Mouse (Mus musculus) heart, embryonic 13.5 days (tissue): ENCODE measurements around the gene 4931409K22Rik. TPM values are rescaled to one million over a fixed set of nuclear protein-coding genes. Genes with fewer than 3 reads are reported as not detected.
A peak's percentile ranks its signal among the peaks of the same experiment; 100 is the strongest.

Experiments
- microRNA counts: library from miRNA; unstranded; fragments of <30 nt; microRNA quantifications from one replicate; lab custom pipeline; 2016
- microRNA-seq: library from miRNA; unstranded; fragments of <30 nt; microRNA quantifications from one replicate; pipeline ENCODE4, GENCODE M21; 2016
- polyA plus RNA-seq: library from polyadenylated mRNA; unstranded; fragments of >200 nt; fragmentation: Nextera tagmentation; extraction: Ambion mirVana; gene quantifications from 2 replicates; pipeline ENCODE4 v1.2.1, GENCODE M21; 2015

The 4931409K22Rik gene
- polyA plus RNA-seq, 1 experiment from 2014 or later: 0.08 TPM

MicroRNA genes within 50 kb of the gene (microRNA counts, 519-probe panel; counts per million panel counts)
- microRNA mmu-miR-671-3p (lab: Ali Mortazavi, UCI) (209 counts per million, percentile 61 among the panel's probes with 10 or more counts), microRNA mmu-miR-671-5p (lab: Ali Mortazavi, UCI) (209 counts per million, percentile 61 among the panel's probes with 10 or more counts)

Small RNA genes lying within 50 kb of the gene (microRNA-seq; reads per million reads assigned to microRNA genes)
- 453 reads per million, percentile 73 among the genes with 10 or more reads in this experiment for gene Mir671

Other genes starting within 250 kb of the 4931409K22Rik start
- 24.4 and 26.2 TPM in 2 replicates for gene Kcnh2, start 205.2 kb downstream of the 4931409K22Rik start, polyA plus RNA-seq
- 34.0 and 35.0 TPM in 2 replicates for gene Nos3, start 192.0 kb downstream of the 4931409K22Rik start, polyA plus RNA-seq
- 0.87 and 1.4 TPM in 2 replicates for gene Atg9b, start 164.7 kb downstream of the 4931409K22Rik start, polyA plus RNA-seq
- gene Abcb8, start 163.1 kb downstream of the 4931409K22Rik start, polyA plus RNA-seq: 62.0 and 63.4 TPM in 2 replicates
- 0.25 TPM in 1 of 2 replicates, not detected in the other for gene Asic3, start 143.4 kb downstream of the 4931409K22Rik start, polyA plus RNA-seq
- 25.8 and 28.7 TPM in 2 replicates for gene Cdk5, start 133.3 kb downstream of the 4931409K22Rik start, polyA plus RNA-seq
- 26.9 and 29.3 TPM in 2 replicates for gene Slc4a2, start 133.0 kb downstream of the 4931409K22Rik start, polyA plus RNA-seq
- gene Fastk, start 111.5 kb downstream of the 4931409K22Rik start, polyA plus RNA-seq: 163 and 164 TPM in 2 replicates
- 16.2 and 19.9 TPM in 2 replicates for gene Tmub1, start 109.0 kb downstream of the 4931409K22Rik start, polyA plus RNA-seq
- 14.4 and 16.5 TPM in 2 replicates for gene Agap3, start 104.6 kb downstream of the 4931409K22Rik start, polyA plus RNA-seq
- gene Gbx1, start 29.6 kb downstream of the 4931409K22Rik start, polyA plus RNA-seq: 0.05 TPM in 1 of 2 replicates, not detected in the other
- 4.1 TPM in 2 replicates for gene Asb10, start 15.8 kb downstream of the 4931409K22Rik start, polyA plus RNA-seq
- 66.7 and 70.7 TPM in 2 replicates for gene Abcf2, start 20.7 kb upstream of the 4931409K22Rik start, polyA plus RNA-seq
- 16.1 and 16.6 TPM in 2 replicates for gene Chpf2, start 29.9 kb upstream of the 4931409K22Rik start, polyA plus RNA-seq
- 54.5 and 58.5 TPM in 2 replicates for gene Smarcd3, start 67.6 kb upstream of the 4931409K22Rik start, polyA plus RNA-seq
- gene Nub1, start 128.7 kb upstream of the 4931409K22Rik start, polyA plus RNA-seq: 24.7 and 25.2 TPM in 2 replicates
- 7.7 and 7.9 TPM in 2 replicates for gene Wdr86, start 173.9 kb upstream of the 4931409K22Rik start, polyA plus RNA-seq
- 1.9 and 3.0 TPM in 2 replicates for gene Crygn, start 201.2 kb upstream of the 4931409K22Rik start, polyA plus RNA-seq